Mouse (Mus musculus) midbrain, embryonic 11.5 days (tissue): ENCODE measurements at regions not wholly inside any gene's neighbourhood (a gene's known extent, or its start where the extent isn't known, plus 50 kb on each side); places are given as distances from the start of the nearest gene placed in this dataset.

ENCODE experiments used
- ATAC-seq: fragments of 200-750 bp; cut with Nextera tagmentation; 2 replicates; pipeline ENCODE4 v1.8.0; 2017; ENCODE audit warnings: moderate TSS enrichment, moderate library complexity; ENCODE audit not compliant: low FRiP score
- DNase-seq: peaks from one replicate; pipeline ENCODE4 v3.0.0; 2015; ENCODE audit warnings: low spot score; ENCODE audit errors: missing footprints
- H3K27ac ChIP-seq: fragments of 300-500 bp; sonication (generic); 2 replicates; pipeline ENCODE4 v1.5.1; 2014; ENCODE audit warnings: low read depth, low read length
- H3K27me3 ChIP-seq: fragments of 300-500 bp; sonication (generic); 2 replicates; pipeline ENCODE4 v1.6.1; 2014; ENCODE audit warnings: mild to moderate bottlenecking, low read length, moderate library complexity, mixed read lengths; ENCODE audit not compliant: control insufficient read depth, insufficient read depth
- H3K36me3 ChIP-seq: fragments of 300-500 bp; sonication (generic); 2 replicates; pipeline ENCODE4 v1.6.1; 2014; ENCODE audit warnings: mild to moderate bottlenecking, low read length, moderate library complexity, mixed read lengths; ENCODE audit not compliant: control insufficient read depth, insufficient read depth
- H3K4me1 ChIP-seq: fragments of 300-500 bp; sonication (generic); 2 replicates; pipeline ENCODE4 v1.6.1; 2014; ENCODE audit warnings: low read length; ENCODE audit not compliant: control insufficient read depth, insufficient read depth
- H3K4me2 ChIP-seq: fragments of 300-500 bp; sonication (generic); 2 replicates; pipeline ENCODE4 v1.6.1; 2014; ENCODE audit warnings: mild to moderate bottlenecking, moderate library complexity
- H3K4me3 ChIP-seq: fragments of 300-500 bp; sonication (generic); 2 replicates; pipeline ENCODE4 v1.5.1; 2014; ENCODE audit warnings: low read depth, low read length
- H3K9ac ChIP-seq: fragments of 300-500 bp; sonication (generic); 2 replicates; pipeline ENCODE4 v1.6.1; 2014; ENCODE audit warnings: low read length
- H3K9me3 ChIP-seq: fragments of 300-500 bp; sonication (generic); 2 replicates; pipeline ENCODE4 v1.6.1; 2016; ENCODE audit warnings: low read length; ENCODE audit not compliant: control insufficient read depth
- WGBS: fragments of 180-500 bp; shearing (Covaris S2); extraction: QIAGEN DNeasy Blood & Tissue Kit; methylation state at CpG from one replicate; pipeline ENCODE4 v1.1.7; 2014; 5-methylcytosine and 5-hydroxymethylcytosine counted together

GRCm38 (mm10) chr6:31083701-31084100 lies 124.8 kb upstream of the Klf14 start:
- no peaks in the 10 kb centered on the region for H3K9me3 ChIP-seq
- no peak overlapping the region for H3K9ac ChIP-seq
- no peak for DNase-seq
- no peaks in the 10 kb centered on the region for H3K4me1 ChIP-seq
- no peak for ATAC-seq
- no peaks in the 10 kb centered on the region for H3K27me3 ChIP-seq
- no peak overlapping the region for H3K27ac ChIP-seq
- H3K4me2 ChIP-seq = no peak overlapping the region
- no peaks in the 10 kb centered on the region for H3K36me3 ChIP-seq
- WGBS = 85% methylated on average over 6 of the region's 6 CpGs
- H3K4me3 ChIP-seq = no peak overlapping the region

GRCm38 (mm10) chr6:31085063-31085759 lies 126.3 kb upstream of the Klf14 start:
- Histone ChIP-seq H3K27ac (no peak overlapping the region), H3K36me3 (no peaks in the 10 kb centered on the region), H3K9ac (no peak overlapping the region), H3K4me1 (no peaks in the 10 kb centered on the region), H3K4me3 (no peak overlapping the region), H3K4me2 (no peak overlapping the region), H3K27me3 (no peaks in the 10 kb centered on the region), H3K9me3 (no peaks in the 10 kb centered on the region)
- DNase-seq (no peak), ATAC-seq (no peak)
- 88% methylated on average over 8 of the region's 8 CpGs for WGBS

DNA sequence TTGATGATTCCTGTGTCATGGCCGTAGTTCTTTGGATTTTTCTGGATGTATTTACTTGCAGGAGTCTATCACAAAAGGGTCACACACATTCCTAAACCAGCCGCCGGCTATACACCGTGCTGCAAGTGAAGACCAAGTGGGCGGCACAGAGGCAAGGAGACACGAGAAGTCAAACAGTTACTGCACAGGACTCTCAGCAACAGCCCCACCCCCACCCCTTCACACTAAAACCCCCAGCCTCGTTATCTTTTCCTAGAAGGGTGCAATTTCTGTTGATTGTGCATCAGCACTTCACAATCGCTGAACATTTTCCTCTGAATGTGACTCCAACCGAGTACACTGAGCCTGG lies 126.9 kb upstream of the Klf14 start:
- no peak overlapping the region for H3K4me2 ChIP-seq
- 80% methylated on average over 9 of the region's 9 CpGs for WGBS
- H3K9ac ChIP-seq = no peak overlapping the region

GRCm38 (mm10) chr6:31086283-31086682 lies 127.4 kb upstream of the Klf14 start:
- H3K4me3 ChIP-seq = no peak overlapping the region
- no peaks in the 10 kb centered on the region for H3K4me1 ChIP-seq
- no peak overlapping the region for H3K9ac ChIP-seq
- H3K36me3 ChIP-seq = no peaks in the 10 kb centered on the region
- H3K9me3 ChIP-seq = no peaks in the 10 kb centered on the region
- WGBS = 94% methylated on average over 5 of the region's 5 CpGs
- no peak overlapping the region for H3K4me2 ChIP-seq
- DNase-seq = no peak
- H3K27ac ChIP-seq = no peak overlapping the region
- H3K27me3 ChIP-seq = no peaks in the 10 kb centered on the region
- no peak for ATAC-seq

More for the DNA sequence above, 126.9 kb upstream of the Klf14 start:
- DNase-seq = no peak
- no peak for ATAC-seq
- no peak overlapping the region for H3K4me3 ChIP-seq
- no peaks in the 10 kb centered on the region for H3K27me3 ChIP-seq
- H3K4me1 ChIP-seq = no peaks in the 10 kb centered on the region
- H3K9me3 ChIP-seq = no peaks in the 10 kb centered on the region
- no peak overlapping the region for H3K27ac ChIP-seq
- H3K36me3 ChIP-seq = no peaks in the 10 kb centered on the region

DNA sequence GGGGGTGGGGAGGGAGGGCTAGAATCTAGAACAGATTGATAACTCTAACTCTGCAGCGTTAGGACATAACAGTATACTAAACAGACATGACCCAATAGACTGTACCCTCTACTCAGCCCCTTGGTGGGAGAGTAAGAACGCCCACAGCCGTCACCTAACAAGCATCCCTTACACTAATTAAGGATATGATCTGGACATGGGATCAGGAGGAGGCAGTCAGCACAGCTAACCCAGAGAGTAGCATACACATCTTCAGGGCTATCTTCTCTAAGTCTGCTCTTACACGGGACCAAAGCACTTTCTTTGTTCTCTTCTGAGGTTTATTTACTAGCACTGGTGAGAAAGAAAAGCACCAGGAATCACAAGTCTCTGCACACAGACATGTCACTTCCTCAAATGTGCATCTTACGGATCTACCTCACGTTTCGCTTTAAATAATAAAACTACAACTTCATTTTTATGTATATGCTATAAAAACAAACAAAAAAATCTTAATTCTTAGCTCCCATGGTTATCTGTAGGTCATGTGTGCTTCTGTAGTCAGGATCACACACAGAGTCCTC lies 128.0 kb upstream of the Klf14 start:
- no peak for ATAC-seq
- no peak overlapping the region for H3K9ac ChIP-seq
- 85% methylated on average over 7 of the region's 7 CpGs for WGBS

GRCm38 (mm10) chr6:31087511-31087910 lies 128.6 kb upstream of the Klf14 start:
- DNase-seq (no peak), ATAC-seq (no peak)
- Histone ChIP-seq H3K9me3 (no peaks in the 10 kb centered on the region), H3K4me1 (no peaks in the 10 kb centered on the region), H3K27me3 (no peaks in the 10 kb centered on the region), H3K27ac (no peak overlapping the region), H3K4me3 (no peak overlapping the region), H3K4me2 (no peak overlapping the region), H3K36me3 (no peaks in the 10 kb centered on the region), H3K9ac (no peak overlapping the region)
- WGBS = 60% methylated on average over 4 of the region's 4 CpGs

More for the DNA sequence above, 128.0 kb upstream of the Klf14 start:
- no peak overlapping the region for H3K4me3 ChIP-seq
- no peaks in the 10 kb centered on the region for H3K36me3 ChIP-seq
- H3K4me2 ChIP-seq = no peak overlapping the region
- no peak overlapping the region for H3K27ac ChIP-seq
- H3K4me1 ChIP-seq = no peaks in the 10 kb centered on the region
- no peak for DNase-seq
- no peaks in the 10 kb centered on the region for H3K9me3 ChIP-seq
- no peaks in the 10 kb centered on the region for H3K27me3 ChIP-seq

DNA sequence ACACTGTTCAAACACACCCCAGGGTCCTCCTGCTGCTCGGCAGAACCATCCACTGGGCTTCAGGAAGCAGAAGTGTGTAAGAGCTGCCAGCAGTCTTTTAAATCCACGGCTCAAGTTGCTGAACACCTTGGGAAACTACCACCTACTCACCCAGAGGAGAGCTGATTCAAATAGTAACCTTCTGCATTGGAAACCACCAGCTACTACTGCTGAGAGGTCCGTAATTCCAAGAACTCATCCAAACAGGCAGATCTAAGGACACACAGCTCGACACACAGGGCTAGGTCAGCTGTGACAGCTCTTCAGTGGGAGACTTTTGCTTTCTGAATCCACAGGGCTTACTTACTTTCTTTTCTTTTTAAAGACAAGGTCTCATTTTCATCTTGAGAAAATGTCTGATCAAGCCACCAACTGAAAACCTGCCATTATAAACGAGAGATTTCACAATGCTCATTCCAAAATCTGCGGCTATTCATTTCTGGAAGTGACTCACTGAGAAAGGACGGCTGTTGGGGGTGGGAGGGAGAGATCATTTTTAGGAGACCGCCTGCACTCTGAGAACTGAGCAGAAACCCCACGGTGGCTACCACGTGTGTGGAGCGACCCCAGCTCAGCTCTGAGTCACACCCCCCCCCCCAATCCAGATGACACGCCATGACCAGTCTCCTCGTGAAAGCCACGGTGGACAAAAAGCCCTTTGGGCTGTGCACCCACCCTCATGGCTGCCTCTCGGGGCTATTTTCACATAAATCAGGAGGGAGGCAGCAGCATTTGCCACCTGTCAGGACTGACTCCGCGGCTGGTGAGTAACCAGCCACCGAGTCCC lies 129.5 kb upstream of the Klf14 start:
- ATAC-seq (peak; percentile 55; the same call in 1 of the 2 replicates), DNase-seq (no peak)
- H3K27me3 ChIP-seq = no peaks in the 10 kb centered on the region
- H3K9me3 ChIP-seq = no peaks in the 10 kb centered on the region
- no peaks in the 10 kb centered on the region for H3K4me1 ChIP-seq
- WGBS = 54% methylated on average over 18 of the region's 18 CpGs
- H3K4me2 ChIP-seq = peak overlapping the region; percentile 3; the same call in 1 of the 2 replicates
- 0 out of 2 replicates have a peak overlapping the region, but pooled peaks have one; percentile 11 for H3K27ac ChIP-seq
- no peak overlapping the region for H3K9ac ChIP-seq
- no peaks in the 10 kb centered on the region for H3K36me3 ChIP-seq
- H3K4me3 ChIP-seq = no peak overlapping the region

- Histone ChIP-seq H3K27ac (0 out of 2 replicates have a peak overlapping the region, but pooled peaks have one; percentile 11), H3K9me3 (no peaks in the 10 kb centered on the region), H3K4me1 (no peaks in the 10 kb centered on the region), H3K4me3 (no peak overlapping the region), H3K9ac (no peak overlapping the region), H3K4me2 (peak overlapping the region; percentile 3; the same call in 1 of the 2 replicates), H3K36me3 (no peaks in the 10 kb centered on the region), H3K27me3 (no peaks in the 10 kb centered on the region)
- DNase-seq (no peak), ATAC-seq (peak; percentile 33; the same call in 1 of the 2 replicates)
- WGBS = 68% methylated on average over 5 of the region's 5 CpGs
Measured at GRCm38 (mm10) chr6:31088973-31089368, 130.1 kb upstream of the Klf14 start.

- Histone ChIP-seq H3K4me2 (no peak overlapping the region), H3K27ac (no peak overlapping the region), H3K27me3 (no peaks in the 10 kb centered on the region), H3K4me3 (no peak overlapping the region), H3K9ac (no peak overlapping the region), H3K4me1 (no peaks in the 10 kb centered on the region), H3K9me3 (no peaks in the 10 kb centered on the region), H3K36me3 (no peaks in the 10 kb centered on the region)
- ATAC-seq (no peak), DNase-seq (no peak)
- WGBS = 91% methylated on average over 6 of the region's 6 CpGs
Measured at GRCm38 (mm10) chr6:31090288-31090687, 131.4 kb upstream of the Klf14 start.
